Mouse (Mus musculus) forebrain, embryonic 11.5 days (tissue): ENCODE measurements around the gene Arvcf. TPM values are rescaled to one million over a fixed set of nuclear protein-coding genes. Genes with fewer than 3 reads are reported as not detected.
A peak's percentile ranks its signal among the peaks of the same experiment; 100 is the strongest.

Experiments
- ATAC-seq: fragments of 200-750 bp; cut with Nextera tagmentation; replicated peaks from 2 replicates; pipeline ENCODE4 v1.8.0; 2017; ENCODE audit warnings: moderate TSS enrichment; ENCODE audit not compliant: low FRiP score
- DNase-seq: peaks from one replicate; pipeline ENCODE4 v3.0.0-alpha.2; 2017; ENCODE audit warnings: low spot score
- H3K27ac ChIP-seq: fragments of 300-500 bp; sonication (generic); 2 replicates; pipeline ENCODE4 v1.5.1; 2014; ENCODE audit warnings: low read depth, low read length
- H3K27me3 ChIP-seq: fragments of 300-500 bp; sonication (generic); 2 replicates; pipeline ENCODE4 v1.6.1; 2014; ENCODE audit warnings: mild to moderate bottlenecking, low read length, mixed read lengths; ENCODE audit not compliant: control insufficient read depth, insufficient read depth
- H3K36me3 ChIP-seq: fragments of 300-500 bp; sonication (generic); 2 replicates; pipeline ENCODE4 v1.6.1; 2014; ENCODE audit warnings: mild to moderate bottlenecking, low read length, moderate library complexity, mixed read lengths; ENCODE audit not compliant: control insufficient read depth, insufficient read depth
- H3K4me1 ChIP-seq: fragments of 300-500 bp; sonication (generic); replicated peaks from 2 replicates; pipeline ENCODE4 v1.6.1; 2014; ENCODE audit warnings: low read length, mixed read lengths; ENCODE audit not compliant: control insufficient read depth, insufficient read depth
- H3K4me2 ChIP-seq: fragments of 300-500 bp; sonication (generic); 2 replicates; pipeline ENCODE4 v1.6.1; 2014; ENCODE audit warnings: low read depth, mild to moderate bottlenecking, low read length, moderate library complexity, mixed read lengths; ENCODE audit not compliant: severe bottlenecking
- H3K4me3 ChIP-seq: fragments of 300-500 bp; sonication (generic); 2 replicates; pipeline ENCODE4 v1.5.1; 2014; ENCODE audit warnings: low read depth, low read length
- H3K9ac ChIP-seq: fragments of 300-500 bp; sonication (generic); 2 replicates; pipeline ENCODE4 v1.6.1; 2014; ENCODE audit warnings: low read length
- H3K9me3 ChIP-seq: fragments of 300-500 bp; sonication (generic); 2 replicates; pipeline ENCODE4 v1.6.1; 2016; ENCODE audit warnings: low read length, mixed read lengths; ENCODE audit not compliant: control insufficient read depth
- WGBS: fragments of 180-500 bp; shearing (Covaris S2); extraction: QIAGEN DNeasy Blood & Tissue Kit; methylation state at CpG from one replicate; pipeline ENCODE4 v1.1.7; 2014; 5-methylcytosine and 5-hydroxymethylcytosine counted together
- polyA plus RNA-seq: library from polyadenylated mRNA; unstranded; fragments of >200 nt; fragmentation: Nextera tagmentation; extraction: Ambion mirVana; gene quantifications from 2 replicates; pipeline ENCODE4 v1.2.1, GENCODE M21; 2014

Gene Arvcf
- polyA plus RNA-seq, 1 experiment from 2014 or later = 103 TPM

DNA sequence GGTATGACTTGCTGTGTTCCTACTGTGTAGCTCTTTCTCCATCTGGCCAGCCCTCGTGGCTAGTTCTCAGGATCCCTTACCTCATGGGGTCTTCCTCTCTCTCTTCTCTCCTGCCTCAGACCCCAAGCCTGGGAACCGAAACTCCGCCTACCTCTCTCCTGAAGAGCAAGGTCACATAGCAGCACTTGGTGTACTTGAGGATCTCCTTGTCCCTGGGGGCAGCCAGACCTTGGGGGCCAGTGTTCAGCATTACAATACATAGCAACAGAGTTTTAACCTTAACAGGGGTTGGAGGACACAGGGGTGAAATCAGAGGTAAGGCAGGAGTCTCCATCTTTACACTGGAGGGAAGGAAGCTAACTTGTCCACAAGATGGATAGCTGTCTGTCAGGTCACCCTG is 39.0 kb downstream of the Arvcf start:
- Histone ChIP-seq H3K9me3 (no peaks in the 10 kb centered on the region), H3K36me3 (no peaks in the 10 kb centered on the region), H3K9ac (no peak overlapping the region), H3K4me2 (no peak overlapping the region), H3K4me3 (no peak overlapping the region), H3K27ac (no peak overlapping the region), H3K4me1 (peaks cover 25% of the 10 kb centered on the region), H3K27me3 (no peaks in the 10 kb centered on the region)
- ATAC-seq (no peak), DNase-seq (no peak)
- 77% methylated on average over 3 of the region's 3 CpGs for WGBS

DNA sequence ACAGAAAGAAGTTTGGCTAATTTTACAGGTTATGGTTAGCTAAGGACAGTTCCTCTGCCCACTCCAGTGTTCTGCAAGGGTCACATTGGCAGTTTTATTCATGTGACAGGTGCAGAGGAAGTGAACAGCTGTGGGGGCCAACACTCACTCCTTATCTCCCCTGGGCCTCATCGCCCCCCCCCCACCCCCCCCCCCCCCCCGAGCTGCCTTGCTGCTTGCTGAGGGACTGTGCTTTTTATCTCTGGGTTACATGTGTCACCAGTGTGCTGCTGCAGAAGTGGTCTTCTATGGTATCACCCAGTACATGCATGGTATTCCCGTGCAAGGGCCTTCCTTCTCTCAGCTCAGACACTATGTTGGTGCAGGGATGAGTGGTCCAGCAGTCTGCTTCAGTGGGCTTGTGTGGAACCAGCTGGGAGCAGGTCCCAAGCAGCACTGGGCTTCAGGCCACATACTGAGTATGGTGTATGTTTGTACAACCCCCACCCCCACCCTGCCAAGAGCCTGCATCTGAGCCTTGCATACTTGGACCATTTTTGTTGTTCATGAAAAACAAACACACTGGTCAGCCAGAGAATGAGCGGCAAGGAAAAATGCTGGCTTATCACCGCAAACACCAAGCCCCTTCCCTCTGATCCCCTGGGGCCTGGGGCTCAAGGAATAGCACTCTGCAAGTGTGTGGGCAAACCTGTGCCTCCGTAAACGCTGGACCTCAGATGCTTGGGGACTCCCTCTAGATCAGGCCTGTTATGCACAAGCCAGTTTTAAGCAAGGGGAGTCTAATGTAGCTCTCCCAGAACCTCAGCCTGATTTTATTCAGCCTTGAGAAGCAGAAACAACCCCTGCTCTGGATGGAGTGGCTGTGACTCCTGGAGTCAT is 40.0 kb downstream of the Arvcf start:
- ATAC-seq (no peak), DNase-seq (peak; percentile 49)
- no peak overlapping the region for H3K4me3 ChIP-seq
- no peak overlapping the region for H3K4me2 ChIP-seq
- no peak overlapping the region for H3K9ac ChIP-seq
- 52% methylated on average over 6 of the region's 7 CpGs for WGBS
- no peaks in the 10 kb centered on the region for H3K27me3 ChIP-seq
- H3K9me3 ChIP-seq = no peaks in the 10 kb centered on the region
- no peaks in the 10 kb centered on the region for H3K36me3 ChIP-seq
- H3K27ac ChIP-seq = no peak overlapping the region
- H3K4me1 ChIP-seq = peaks cover 24% of the 10 kb centered on the region

DNA sequence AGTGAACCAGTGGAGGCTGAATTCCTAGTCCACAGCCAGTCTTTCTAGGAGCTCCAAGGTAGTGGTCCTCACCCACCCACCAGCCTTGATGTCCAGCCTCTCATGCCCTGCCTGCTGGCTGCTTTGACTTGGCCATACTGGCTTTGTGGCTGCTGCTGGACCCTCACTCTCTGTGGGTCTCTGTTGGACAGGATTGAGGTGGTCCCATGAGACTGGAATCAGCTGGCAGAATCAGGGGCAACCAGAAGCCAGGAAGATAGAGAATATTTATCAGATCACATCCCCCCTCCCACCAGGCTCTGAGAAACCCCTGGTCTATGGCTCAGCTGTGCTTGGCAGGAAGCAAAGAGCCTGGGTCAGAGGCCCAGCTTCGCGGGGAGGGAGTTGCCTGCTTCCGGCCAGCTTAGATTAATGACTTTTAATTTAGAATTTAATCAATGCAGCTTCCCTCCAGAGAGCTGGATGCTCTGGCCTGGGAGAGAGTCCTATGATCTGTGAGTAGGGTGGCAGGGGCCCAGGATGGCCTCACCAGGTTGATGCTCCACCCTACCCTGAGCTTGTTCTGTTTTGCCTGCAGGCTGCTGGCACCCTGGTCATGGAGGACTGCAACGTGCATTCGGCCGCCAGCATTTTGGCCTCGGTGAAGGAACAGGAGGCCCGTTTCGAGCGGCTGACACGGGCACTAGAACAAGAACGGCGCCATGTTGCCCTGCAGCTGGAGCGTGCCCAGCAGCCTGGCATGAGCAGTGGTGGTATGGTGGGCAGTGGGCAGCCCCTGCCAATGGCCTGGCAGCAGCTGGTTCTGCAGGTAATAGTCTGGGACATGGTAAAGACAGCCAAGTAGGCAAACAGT is 40.8 kb downstream of the Arvcf start:
- Histone ChIP-seq H3K27me3 (no peaks in the 10 kb centered on the region), H3K9ac (no peak overlapping the region), H3K36me3 (no peaks in the 10 kb centered on the region), H3K4me1 (peaks cover 26% of the 10 kb centered on the region), H3K27ac (no peak overlapping the region), H3K4me2 (no peak overlapping the region), H3K9me3 (no peaks in the 10 kb centered on the region), H3K4me3 (no peak overlapping the region)
- WGBS = 90% methylated on average over 14 of the region's 14 CpGs
- DNase-seq (peak; percentile 47), ATAC-seq (no peak)

DNA sequence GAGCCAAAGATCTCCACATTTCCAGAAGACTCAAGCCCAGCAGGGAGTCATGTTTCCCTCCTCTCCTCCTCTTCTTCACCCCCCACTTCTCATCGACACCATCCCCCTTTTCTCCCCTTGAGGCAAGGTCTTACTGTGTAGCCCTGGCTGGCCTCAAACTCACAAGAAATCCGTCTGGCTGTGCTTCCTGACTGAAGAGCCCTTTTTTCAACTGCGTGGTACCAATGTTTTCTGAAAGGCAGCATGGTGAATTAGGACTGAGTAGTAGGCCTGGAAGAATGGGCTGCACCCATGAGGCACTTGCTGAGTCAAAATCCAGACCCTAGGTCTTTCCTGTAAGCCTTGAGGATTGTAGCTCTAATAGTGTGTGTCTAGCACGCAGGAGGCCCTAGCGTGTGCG is 42.4 kb downstream of the Arvcf start:
- peaks cover 38% of the 10 kb centered on the region for H3K4me1 ChIP-seq

DNA sequence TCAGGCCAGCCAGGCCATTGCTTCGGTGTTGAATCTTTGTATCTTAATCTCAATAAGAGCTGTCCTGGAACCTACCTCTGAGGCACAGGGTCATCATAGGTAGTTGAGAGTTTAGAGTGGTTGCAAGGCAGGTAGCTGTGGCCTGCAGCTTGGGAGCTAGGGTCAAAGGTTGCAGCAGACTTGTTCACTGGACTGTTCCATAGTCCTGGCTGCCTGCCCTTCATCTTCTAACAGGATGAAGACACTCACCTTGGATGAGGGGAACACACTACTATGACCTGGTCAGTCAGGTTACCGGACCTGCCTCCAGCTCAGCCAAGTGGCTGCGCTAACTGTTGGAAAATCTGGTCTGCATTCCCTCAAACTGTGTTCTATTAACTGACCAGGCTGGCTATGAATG is 43.1 kb downstream of the Arvcf start:
- no peak overlapping the region for H3K4me3 ChIP-seq
- H3K9ac ChIP-seq = no peak overlapping the region
- 91% methylated on average over 3 of the region's 3 CpGs for WGBS
- H3K36me3 ChIP-seq = no peaks in the 10 kb centered on the region
- no peaks in the 10 kb centered on the region for H3K9me3 ChIP-seq
- ATAC-seq (no peak), DNase-seq (peak; percentile 45)
- no peak overlapping the region for H3K27ac ChIP-seq
- no peaks in the 10 kb centered on the region for H3K27me3 ChIP-seq
- no peak overlapping the region for H3K4me2 ChIP-seq
- peaks cover 43% of the 10 kb centered on the region for H3K4me1 ChIP-seq

More for the DNA sequence above, 42.4 kb downstream of the Arvcf start:
- Histone ChIP-seq H3K4me3 (no peak overlapping the region), H3K36me3 (no peaks in the 10 kb centered on the region), H3K27ac (no peak overlapping the region), H3K9me3 (no peaks in the 10 kb centered on the region), H3K4me2 (no peak overlapping the region), H3K9ac (no peak overlapping the region), H3K27me3 (no peaks in the 10 kb centered on the region)
- no peak for DNase-seq
- 76% methylated on average over 6 of the region's 6 CpGs for WGBS
- no peak for ATAC-seq

DNA sequence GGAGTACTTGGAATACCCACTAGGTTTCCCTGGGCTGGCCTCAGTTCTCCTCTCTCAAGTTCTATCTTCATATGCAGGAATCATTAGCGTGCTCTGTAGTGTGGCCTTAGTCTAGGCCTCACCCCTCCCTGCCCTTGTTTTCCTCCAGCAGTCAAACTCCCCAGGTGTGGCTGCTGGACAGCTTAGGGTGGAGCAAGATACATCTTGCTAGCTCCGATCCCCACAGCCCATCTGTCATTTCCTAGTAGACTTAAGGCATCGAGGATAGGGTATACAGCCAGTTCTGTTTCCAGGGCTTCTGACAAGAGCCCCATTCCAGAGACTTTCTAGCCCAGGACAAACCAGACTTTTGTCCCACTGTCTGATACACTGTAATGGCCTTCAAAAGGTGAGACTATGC is 43.7 kb downstream of the Arvcf start:
- H3K36me3 ChIP-seq = no peaks in the 10 kb centered on the region
- H3K27me3 ChIP-seq = no peaks in the 10 kb centered on the region
- H3K9ac ChIP-seq = no peak overlapping the region; the same call in 1 of the 2 replicates
- H3K27ac ChIP-seq = no peak overlapping the region
- no peaks in the 10 kb centered on the region for H3K9me3 ChIP-seq
- H3K4me1 ChIP-seq = peaks cover 44% of the 10 kb centered on the region
- ATAC-seq (no peak), DNase-seq (peak; percentile 50)
- 0 out of 2 replicates have a peak overlapping the region, but pooled peaks have one; percentile 94 for H3K4me2 ChIP-seq
- H3K4me3 ChIP-seq = no peak overlapping the region
- 87% methylated on average over 3 of the region's 3 CpGs for WGBS

DNA sequence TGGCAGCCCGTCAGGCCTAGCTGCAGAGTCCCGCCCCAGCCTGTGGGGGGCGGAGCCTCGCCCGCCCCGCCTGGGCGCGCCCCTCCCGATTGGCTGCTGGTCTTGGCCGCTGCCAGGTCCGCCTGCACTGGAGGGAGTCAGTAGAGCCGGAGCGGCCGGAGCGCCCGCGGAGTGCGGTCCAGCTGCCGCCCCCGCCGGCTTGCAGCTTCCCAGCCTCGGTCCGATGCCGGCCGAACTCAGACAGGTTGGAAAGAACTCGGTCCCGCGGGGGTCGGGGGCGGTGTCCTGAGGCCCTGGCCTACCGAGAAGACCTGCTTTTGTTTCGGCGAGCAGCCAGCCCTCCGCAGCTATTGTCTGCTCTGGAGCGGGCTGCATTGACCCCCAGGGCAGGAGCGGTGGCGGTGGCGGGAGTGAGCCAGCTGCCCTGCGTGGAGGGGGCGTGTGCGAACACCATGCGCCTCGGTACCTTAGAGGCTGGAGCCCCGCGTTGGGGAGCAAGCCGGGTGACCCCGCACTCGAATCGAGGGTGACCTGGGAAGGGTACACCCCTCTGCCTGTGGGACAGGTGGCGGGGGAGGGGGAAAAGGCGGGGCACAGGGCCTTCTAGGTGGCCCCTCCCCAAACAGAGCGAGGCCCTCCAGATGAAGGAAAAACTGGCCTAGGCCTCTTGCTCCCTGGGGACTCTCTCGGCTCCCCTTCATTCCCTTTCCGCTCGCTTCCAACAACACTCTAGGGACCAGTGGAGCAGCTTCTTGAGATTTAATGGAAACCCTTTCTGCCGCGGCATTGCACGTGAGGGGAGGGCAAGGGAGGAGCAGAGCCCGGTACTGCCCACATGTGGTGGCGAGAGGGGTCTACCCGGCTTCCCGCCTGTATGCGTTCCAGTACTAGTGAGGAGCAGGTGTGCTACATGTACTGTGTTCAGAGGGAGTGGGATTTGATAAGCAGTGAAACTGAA is 44.8 kb downstream of the Arvcf start:
- peak overlapping the region; percentile 90 for H3K27ac ChIP-seq
- H3K36me3 ChIP-seq = peaks cover 5% of the 10 kb centered on the region; the same call in 1 of the 2 replicates
- WGBS = under 1% methylated on average over 56 of the region's 63 CpGs
- DNase-seq = peak; percentile 95
- H3K9ac ChIP-seq = peak overlapping the region; percentile 96
- H3K4me2 ChIP-seq = peak overlapping the region; percentile 94
- ATAC-seq = peak; percentile 83
- H3K9me3 ChIP-seq = no peaks in the 10 kb centered on the region
- H3K4me3 ChIP-seq = peak overlapping the region; percentile 82
- no peaks in the 10 kb centered on the region for H3K27me3 ChIP-seq
- H3K4me1 ChIP-seq = peaks cover 37% of the 10 kb centered on the region

DNA sequence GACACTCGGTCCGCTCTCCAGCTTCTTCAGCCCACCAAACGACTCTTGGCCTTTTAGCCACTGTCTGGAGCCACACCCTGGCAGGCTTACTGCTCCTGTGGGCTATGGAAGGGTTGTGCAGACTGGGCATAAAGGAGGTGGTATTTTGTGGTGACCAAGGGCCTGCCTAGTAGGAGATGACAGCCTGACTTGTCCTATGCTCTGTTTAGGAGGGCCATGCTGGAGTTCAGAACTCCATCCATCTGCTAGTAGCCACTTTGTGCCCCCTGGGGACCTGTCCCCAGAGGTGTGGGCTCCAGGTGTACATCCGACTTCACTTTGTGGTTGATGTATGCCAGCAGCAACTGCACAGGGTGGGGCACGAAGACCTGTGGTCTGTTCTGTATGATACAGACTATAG is 45.6 kb downstream of the Arvcf start:
- H3K4me2 ChIP-seq = peak overlapping the region; percentile 94
- no peak for ATAC-seq
- peak overlapping the region; percentile 82 for H3K4me3 ChIP-seq
- H3K36me3 ChIP-seq = peaks cover 13% of the 10 kb centered on the region; the same call in 1 of the 2 replicates
- H3K9ac ChIP-seq = peak overlapping the region; percentile 96
- no peaks in the 10 kb centered on the region for H3K9me3 ChIP-seq
- no peak for DNase-seq
- H3K27me3 ChIP-seq = no peaks in the 10 kb centered on the region
- 44% methylated on average over 5 of the region's 5 CpGs for WGBS
- H3K4me1 ChIP-seq = peaks cover 30% of the 10 kb centered on the region
- H3K27ac ChIP-seq = peak overlapping the region; percentile 90
